Mouse (Mus musculus) liver, embryonic 16.5 days (tissue): ENCODE data around the gene Ercc1. TPM values are rescaled to one million over a fixed set of nuclear protein-coding genes. Genes with fewer than 3 reads are reported as not detected.

Experiments used
- ATAC-seq: fragments of 200-750 bp; cut with Nextera tagmentation; 2 replicates; pipeline ENCODE4 v1.8.0; 2017; ENCODE audit warnings: low read depth, mild to moderate bottlenecking, moderate number of reproducible peaks, moderate library complexity
- H3K27ac ChIP-seq: fragments of 300-500 bp; sonication (generic); 2 replicates; pipeline ENCODE4 v1.5.1; 2014; ENCODE audit warnings: mild to moderate bottlenecking, low read length
- H3K27me3 ChIP-seq: fragments of 300-500 bp; sonication (generic); 2 replicates; pipeline ENCODE4 v1.6.1; 2014; ENCODE audit warnings: low read depth, low read length, mixed read lengths; ENCODE audit not compliant: control insufficient read depth, insufficient read depth
- H3K36me3 ChIP-seq: fragments of 300-500 bp; sonication (generic); 2 replicates; pipeline ENCODE4 v1.6.1; 2014; ENCODE audit warnings: mild to moderate bottlenecking; ENCODE audit not compliant: control insufficient read depth, insufficient read depth
- H3K4me1 ChIP-seq: fragments of 300-500 bp; sonication (generic); 2 replicates; pipeline ENCODE4 v1.6.1; 2014; ENCODE audit warnings: low read depth, low read length, mixed read lengths; ENCODE audit not compliant: control insufficient read depth
- H3K4me2 ChIP-seq: fragments of 300-500 bp; sonication (generic); 2 replicates; pipeline ENCODE4 v1.6.1; 2014; ENCODE audit warnings: low read depth, low read length, mixed read lengths
- H3K4me3 ChIP-seq: fragments of 300-500 bp; sonication (generic); 2 replicates; pipeline ENCODE4 v1.5.1; 2014; ENCODE audit warnings: low read depth, mild to moderate bottlenecking, low read length
- H3K9ac ChIP-seq: fragments of 300-500 bp; sonication (generic); 2 replicates; pipeline ENCODE4 v1.6.1; 2014; ENCODE audit warnings: low read depth, low read length
- H3K9me3 ChIP-seq: fragments of 300-500 bp; sonication (generic); replicated peaks from 2 replicates; pipeline ENCODE4 v1.6.1; 2016; ENCODE audit warnings: low read length; ENCODE audit not compliant: control insufficient read depth
- WGBS: fragments of 180-500 bp; shearing (Covaris S2); extraction: QIAGEN DNeasy Blood & Tissue Kit; methylation state at CpG from one replicate; pipeline ENCODE4 v1.1.7; 2014; ENCODE audit not compliant: insufficient replicate concordance; 5-methylcytosine and 5-hydroxymethylcytosine counted together
- polyA plus RNA-seq: library from polyadenylated mRNA; unstranded; fragments of >200 nt; fragmentation: Nextera tagmentation; extraction: Ambion mirVana; gene quantifications from 2 replicates; pipeline ENCODE4 v1.2.1, GENCODE M21; 2015

Ercc1 gene
- polyA plus RNA-seq, 1 experiment from 2014 or later, result 14.5 TPM

DNA sequence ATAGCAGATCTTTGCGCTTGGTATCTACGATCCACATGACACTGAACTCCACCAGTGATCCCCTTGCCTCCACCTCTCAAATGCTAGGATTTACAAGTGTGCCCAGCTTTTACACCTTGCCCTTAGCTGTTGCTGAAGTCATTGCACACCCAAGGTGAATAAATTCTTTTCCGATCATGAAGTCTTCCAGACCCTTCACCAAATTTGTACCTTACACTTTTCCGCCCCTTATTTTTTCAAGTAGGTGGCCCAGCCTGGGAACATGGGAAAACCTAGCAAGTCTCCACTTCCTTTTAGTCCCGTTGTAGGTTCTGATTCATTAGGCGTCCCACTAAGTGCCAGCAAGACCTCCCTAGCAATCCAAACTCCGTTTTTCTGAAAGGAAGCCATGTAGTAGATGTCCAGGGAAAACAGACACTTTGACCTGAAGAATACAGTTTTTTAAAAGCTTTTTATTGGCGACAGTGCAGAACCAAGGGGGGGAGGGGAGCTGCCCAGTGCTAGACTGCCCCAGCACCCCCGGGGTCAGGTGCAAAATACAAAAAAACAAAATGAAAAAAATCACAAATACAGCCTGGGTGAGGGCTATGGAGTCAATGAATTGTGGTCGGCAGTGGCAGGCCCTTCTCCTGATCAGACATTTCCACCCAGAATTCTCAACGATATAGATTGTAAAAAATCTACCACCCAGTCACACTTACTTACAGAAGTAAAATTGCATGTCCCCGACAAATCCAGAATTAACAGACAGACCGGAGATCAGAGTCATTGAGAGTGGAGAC is 42.1 kb upstream of the Ercc1 start:
- WGBS, result 40% methylated on average over 13 of the region's 13 CpGs
- ATAC-seq, result no peak
- H3K4me3 ChIP-seq, result no peak overlapping the region

DNA sequence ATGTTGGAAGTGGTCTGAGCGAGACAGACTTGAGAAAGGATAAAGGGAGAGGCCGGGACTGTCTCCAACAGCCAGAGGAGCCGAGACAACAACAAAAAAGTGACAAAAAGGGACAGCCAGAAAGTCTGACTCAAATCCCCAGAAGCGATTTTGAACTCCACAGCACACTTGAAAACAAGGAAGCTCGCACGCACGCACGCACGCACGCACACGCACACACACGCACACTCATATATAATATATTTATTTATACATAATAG is 41.6 kb upstream of the Ercc1 start:
- Histone ChIP-seq H3K4me3 (no peak overlapping the region), H3K4me2 (no peak overlapping the region), H3K9ac (no peak overlapping the region), H3K36me3 (no peaks in the 10 kb centered on the region), H3K27me3 (peaks cover 65% of the 10 kb centered on the region), H3K9me3 (no peaks in the 10 kb centered on the region), H3K4me1 (peaks cover 4% of the 10 kb centered on the region), H3K27ac (no peak overlapping the region)
- no peak for ATAC-seq
- 68% methylated on average over 12 of the region's 12 CpGs for WGBS

More for the DNA sequence above, 42.1 kb upstream of the Ercc1 start:
- H3K36me3 ChIP-seq, result no peaks in the 10 kb centered on the region
- no peak overlapping the region for H3K9ac ChIP-seq
- H3K27me3 ChIP-seq, result peaks cover 61% of the 10 kb centered on the region
- no peak overlapping the region for H3K4me2 ChIP-seq
- H3K9me3 ChIP-seq, result no peaks in the 10 kb centered on the region
- H3K4me1 ChIP-seq, result no peaks in the 10 kb centered on the region; the same call in none of the 2 replicates
- H3K27ac ChIP-seq, result no peak overlapping the region

DNA sequence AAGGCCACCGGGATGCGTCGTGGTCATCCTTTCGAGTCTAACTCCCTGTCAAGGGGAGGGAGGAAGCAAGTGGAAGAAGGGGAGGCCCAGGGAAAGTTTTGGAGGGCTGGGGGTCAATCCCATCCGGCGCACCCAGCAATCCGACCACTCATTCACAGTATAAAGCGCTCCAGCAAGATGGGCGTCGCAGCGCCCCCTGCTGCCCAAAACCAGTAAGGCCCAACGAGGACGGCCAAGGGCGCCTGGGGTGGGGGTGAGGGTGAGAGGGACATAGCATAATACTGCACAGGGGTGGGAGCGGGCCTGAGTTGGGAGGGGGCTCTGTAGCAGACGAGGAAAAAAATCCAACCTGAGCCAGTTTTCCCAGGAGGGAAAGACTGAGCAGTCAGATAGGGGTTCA is 40.8 kb upstream of the Ercc1 start:
- ATAC-seq, result no peak

DNA sequence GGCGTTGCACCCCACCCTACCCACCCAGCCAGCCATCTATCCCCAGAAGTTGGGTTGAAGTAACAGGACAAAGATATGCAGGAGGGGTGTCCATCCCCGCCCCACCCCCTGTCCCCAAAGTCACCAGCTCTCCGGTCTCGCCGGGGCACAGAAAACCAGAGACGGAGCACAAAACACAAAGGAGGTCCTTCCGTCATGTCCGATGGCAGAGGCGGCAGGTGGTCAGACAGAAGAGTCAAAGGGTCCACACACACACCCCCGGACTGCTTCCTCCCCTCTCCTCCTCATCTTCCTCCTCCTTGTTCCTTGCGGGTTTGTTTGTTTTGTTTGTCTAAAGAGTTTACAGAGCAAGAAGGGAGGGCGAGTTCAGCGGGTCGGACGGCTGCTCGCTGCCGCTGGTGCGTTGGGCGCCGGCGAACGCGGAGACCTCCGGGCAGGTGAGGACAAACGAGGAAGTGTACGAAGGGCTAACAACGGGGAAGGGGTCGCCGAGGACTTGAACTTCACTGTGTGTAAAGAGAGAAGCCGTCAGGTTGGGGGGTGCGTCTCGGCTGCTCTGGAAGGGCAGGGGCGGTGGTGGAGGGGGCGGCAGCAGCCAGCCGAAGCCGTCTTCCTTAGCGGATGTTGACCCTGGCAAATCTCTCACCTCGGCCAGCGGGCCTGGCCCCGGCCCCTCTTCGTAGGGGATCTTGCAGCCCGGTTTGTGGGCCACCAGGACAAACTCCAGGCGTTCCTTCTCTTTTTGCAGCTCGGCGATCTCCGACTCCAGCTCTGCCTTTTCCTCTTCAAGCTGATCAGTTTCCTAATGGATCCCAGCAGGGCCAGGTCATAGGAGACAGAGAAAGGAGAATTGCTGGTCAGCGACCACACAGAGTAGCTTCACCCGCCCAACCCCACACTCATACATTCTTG is 39.8 kb upstream of the Ercc1 start:
- Histone ChIP-seq H3K27ac (no peak overlapping the region), H3K4me2 (peak overlapping the region; percentile 42), H3K36me3 (no peaks in the 10 kb centered on the region), H3K4me1 (peaks cover 19% of the 10 kb centered on the region), H3K9me3 (no peaks in the 10 kb centered on the region), H3K9ac (0 out of 2 replicates have a peak overlapping the region, but pooled peaks have one; percentile 18), H3K4me3 (peak overlapping the region; percentile 32), H3K27me3 (peaks cover 68% of the 10 kb centered on the region)
- no peak for ATAC-seq
- WGBS, result 1% methylated on average over 48 of the region's 48 CpGs

More for the DNA sequence above, 40.8 kb upstream of the Ercc1 start:
- Histone ChIP-seq H3K4me2 (no peak overlapping the region), H3K4me1 (peaks cover 10% of the 10 kb centered on the region), H3K36me3 (no peaks in the 10 kb centered on the region), H3K4me3 (no peak overlapping the region), H3K27ac (no peak overlapping the region), H3K27me3 (peaks cover 65% of the 10 kb centered on the region), H3K9ac (no peak overlapping the region), H3K9me3 (no peaks in the 10 kb centered on the region)
- WGBS, result 2% methylated on average over 16 of the region's 16 CpGs

DNA sequence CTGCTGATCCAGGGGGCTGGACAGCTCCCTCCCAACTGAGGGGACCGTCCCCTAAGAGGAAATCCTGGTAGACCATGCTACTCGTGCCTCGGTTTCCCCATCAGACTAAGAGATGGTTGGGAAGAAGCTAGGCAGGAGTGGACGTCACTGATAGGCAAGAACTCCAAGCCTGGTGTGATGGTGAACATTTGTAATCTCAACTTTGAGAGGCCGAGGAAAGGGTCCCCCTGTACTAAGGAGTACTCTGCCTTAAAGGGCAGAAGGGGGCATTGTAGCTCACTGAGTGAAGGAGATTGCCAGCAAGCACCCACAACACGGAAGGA is 39.2 kb upstream of the Ercc1 start:
- H3K36me3 ChIP-seq, result no peaks in the 10 kb centered on the region
- H3K4me2 ChIP-seq, result no peak overlapping the region
- 10% methylated on average over 6 of the region's 6 CpGs for WGBS
- H3K4me3 ChIP-seq, result no peak overlapping the region
- no peak for ATAC-seq
- peaks cover 21% of the 10 kb centered on the region for H3K4me1 ChIP-seq
- peaks cover 68% of the 10 kb centered on the region for H3K27me3 ChIP-seq
- no peaks in the 10 kb centered on the region for H3K9me3 ChIP-seq
- H3K9ac ChIP-seq, result no peak overlapping the region
- H3K27ac ChIP-seq, result no peak overlapping the region

DNA sequence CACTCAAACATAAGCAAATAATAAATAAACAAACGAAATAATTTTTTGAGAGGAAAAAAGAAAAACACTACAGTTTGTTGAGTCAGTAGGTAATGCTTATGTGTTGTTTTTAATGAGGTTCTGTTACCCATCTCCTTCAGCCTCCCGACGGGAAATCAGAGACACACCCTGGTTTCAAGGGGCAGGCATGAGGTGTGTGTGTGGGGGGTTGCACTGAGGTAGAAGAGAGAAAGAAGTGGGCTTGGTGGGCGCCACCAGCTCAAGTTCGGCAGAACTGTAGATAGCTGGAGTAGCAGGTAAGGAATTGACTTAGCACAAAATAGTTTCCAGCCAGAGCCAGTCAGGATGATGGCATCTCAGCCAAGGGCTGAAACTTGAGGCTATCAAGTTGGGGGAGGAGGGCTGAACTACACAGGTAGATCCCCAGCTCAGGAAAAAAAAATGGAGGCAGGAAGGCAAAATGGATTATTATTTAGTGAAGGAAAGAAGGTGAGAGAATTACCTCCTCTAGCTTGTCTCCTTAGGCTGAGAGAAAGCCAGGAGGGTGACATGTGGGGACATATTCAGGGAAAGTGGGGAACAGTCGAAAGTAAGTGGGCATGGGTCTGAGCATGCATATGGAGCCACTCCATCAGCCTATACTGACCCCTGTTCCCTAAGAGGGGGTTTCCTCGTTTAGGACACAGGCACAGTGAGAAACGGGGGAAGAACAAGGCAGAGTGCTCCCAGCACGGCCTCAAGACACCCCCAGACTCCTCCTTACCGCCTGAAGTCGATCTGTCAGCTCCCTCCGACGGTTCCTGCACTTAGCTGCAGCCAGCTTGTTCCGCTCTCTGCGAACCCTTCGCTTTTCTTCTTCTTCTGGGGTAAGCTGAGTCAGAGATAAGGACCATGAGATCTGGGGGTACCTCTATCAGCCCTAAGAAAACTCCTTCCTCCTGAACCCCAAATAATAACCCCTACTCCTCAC is 38.5 kb upstream of the Ercc1 start:
- H3K27me3 ChIP-seq, result peaks cover 68% of the 10 kb centered on the region
- H3K4me2 ChIP-seq, result no peak overlapping the region
- no peak for ATAC-seq

DNA sequence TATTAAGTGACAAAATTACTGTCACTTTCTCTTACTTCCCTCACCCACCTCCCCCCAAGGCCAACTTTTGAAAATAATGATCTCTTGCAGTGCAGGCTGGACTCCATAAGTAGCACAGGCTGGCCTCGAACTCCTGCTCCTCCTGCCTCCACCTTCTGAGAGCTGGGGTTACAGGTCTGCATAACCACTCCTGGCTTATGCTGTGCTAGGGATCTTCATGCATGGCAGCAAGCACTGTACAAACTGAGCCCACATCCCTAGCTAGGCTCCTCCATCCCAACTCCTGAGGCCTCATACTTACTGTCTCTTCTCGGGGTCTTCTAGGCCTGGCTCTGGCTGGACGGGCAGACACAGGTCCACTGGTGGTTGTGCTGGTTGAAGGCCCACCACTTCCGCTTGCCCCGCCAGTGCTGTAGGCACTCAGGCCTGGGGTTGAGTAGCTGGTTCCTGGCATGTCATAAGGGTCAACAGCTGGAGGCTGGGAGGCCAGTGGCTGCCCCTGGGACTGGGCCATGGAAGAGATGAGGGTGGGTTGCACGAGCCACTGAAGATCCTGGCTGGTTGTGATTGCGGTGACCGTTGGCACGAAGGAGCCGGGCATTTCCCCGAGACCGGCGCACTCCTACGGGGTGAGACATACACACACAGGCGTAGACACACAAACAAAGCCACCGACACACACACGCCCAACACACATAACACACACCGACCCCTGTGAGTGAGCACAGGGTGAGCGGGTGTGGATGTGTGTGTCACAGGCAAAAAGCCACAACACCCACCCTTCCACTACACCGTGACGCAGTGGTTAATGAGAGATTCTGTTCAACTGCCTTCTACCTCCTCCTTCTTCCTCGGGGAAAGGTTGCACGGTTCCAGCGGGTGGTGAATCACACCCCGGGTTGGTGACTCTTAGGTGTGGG is 37.5 kb upstream of the Ercc1 start:
- WGBS, result 58% methylated on average over 25 of the region's 25 CpGs

More for the DNA sequence above, 38.5 kb upstream of the Ercc1 start:
- H3K9ac ChIP-seq, result no peak overlapping the region
- H3K4me3 ChIP-seq, result no peak overlapping the region
- no peaks in the 10 kb centered on the region for H3K36me3 ChIP-seq
- peaks cover 24% of the 10 kb centered on the region for H3K4me1 ChIP-seq
- H3K27ac ChIP-seq, result no peak overlapping the region
- 38% methylated on average over 16 of the region's 16 CpGs for WGBS
- H3K9me3 ChIP-seq, result no peaks in the 10 kb centered on the region

More for the DNA sequence above, 37.5 kb upstream of the Ercc1 start:
- peaks cover 62% of the 10 kb centered on the region for H3K27me3 ChIP-seq
- no peak overlapping the region for H3K4me2 ChIP-seq
- no peaks in the 10 kb centered on the region for H3K36me3 ChIP-seq
- H3K9ac ChIP-seq, result no peak overlapping the region
- ATAC-seq, result no peak
- no peak overlapping the region for H3K4me3 ChIP-seq
- no peaks in the 10 kb centered on the region for H3K9me3 ChIP-seq
- H3K27ac ChIP-seq, result no peak overlapping the region
- H3K4me1 ChIP-seq, result peaks cover 24% of the 10 kb centered on the region
